Mouse (Mus musculus) testis, adult 2 months (tissue): ENCODE results near the gene Hpf1.

Source experiments
- CTCF ChIP-seq: fragments of 200-500 bp; IDR thresholded peaks from 2 replicates; pipeline ENCODE4 v1.5.1; 2012; ENCODE audit warnings: low read depth, mild to moderate bottlenecking, inconsistent platforms, low read length, moderate library complexity; ENCODE audit not compliant: control insufficient read depth, insufficient read depth, insufficient replicate concordance
- POLR2A ChIP-seq: fragments of 200-500 bp; IDR thresholded peaks from 2 replicates; pipeline ENCODE4 v1.6.1; 2012; ENCODE audit warnings: low read depth, mild to moderate bottlenecking, inconsistent platforms, low read length, moderate library complexity; ENCODE audit not compliant: control insufficient read depth

DNA sequence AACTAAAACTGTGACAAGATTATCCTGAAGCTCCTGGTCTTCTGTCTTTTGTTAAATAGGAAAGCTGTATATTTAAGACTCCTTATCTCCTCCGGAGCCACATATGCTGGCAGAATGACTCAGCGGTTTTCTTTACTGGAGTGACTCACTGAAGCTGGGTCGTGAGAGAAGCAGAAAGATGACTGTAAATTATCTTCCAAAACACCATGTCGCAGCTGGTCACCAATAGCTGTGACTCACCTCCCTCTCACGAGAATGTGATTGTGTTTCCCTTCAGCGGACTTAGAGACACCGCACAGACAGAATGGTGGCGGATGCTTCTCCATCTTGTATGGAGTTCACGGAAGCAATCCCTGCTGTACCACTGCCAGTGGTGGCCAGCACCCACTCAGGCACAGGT lies 30.6 kb upstream of the Hpf1 start:
- TF ChIP-seq CTCF = no peak
- no peak for TF ChIP-seq POLR2A
